Mouse (Mus musculus) ES-Bruce4 (cell line): ENCODE data around the gene Mcm9.

ENCODE experiments used
- CTCF ChIP-seq: IDR thresholded peaks from one replicate; pipeline ENCODE4 v1.8.1; 2011; ENCODE audit warnings: low read depth, low read length
- EP300 ChIP-seq: IDR thresholded peaks from 2 replicates; pipeline ENCODE4 v1.6.1; 2011; ENCODE audit warnings: low read depth, low read length; ENCODE audit not compliant: insufficient read depth
- POLR2A ChIP-seq: IDR thresholded peaks from one replicate; pipeline ENCODE4 v1.8.1; 2011; ENCODE audit warnings: low read length; ENCODE audit not compliant: insufficient read depth

DNA sequence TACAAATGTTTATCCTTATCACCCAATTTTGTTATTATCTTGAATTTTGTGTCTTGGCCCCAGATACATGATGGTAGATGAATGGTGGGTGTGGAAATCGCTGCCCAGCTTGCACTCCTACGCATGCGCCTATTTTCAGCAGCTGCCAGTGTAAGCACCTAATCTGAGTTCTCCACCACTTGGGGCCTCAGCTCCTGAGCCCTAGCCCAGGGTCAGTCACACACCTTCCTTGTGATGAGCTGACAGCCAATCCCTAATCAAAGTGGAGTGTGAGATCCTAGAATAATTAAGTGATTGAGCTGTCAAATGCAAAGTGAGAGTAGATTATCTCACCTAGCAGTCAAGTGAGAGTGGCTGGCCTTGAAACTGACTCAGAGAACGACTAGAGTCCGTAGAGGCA is 97.9 kb downstream of the Mcm9 start:
- TF ChIP-seq POLR2A (no peak), EP300 (no peak), CTCF (no peak)
